Mouse (Mus musculus): ENCODE measurements around the gene Pcdh15.

DNA sequence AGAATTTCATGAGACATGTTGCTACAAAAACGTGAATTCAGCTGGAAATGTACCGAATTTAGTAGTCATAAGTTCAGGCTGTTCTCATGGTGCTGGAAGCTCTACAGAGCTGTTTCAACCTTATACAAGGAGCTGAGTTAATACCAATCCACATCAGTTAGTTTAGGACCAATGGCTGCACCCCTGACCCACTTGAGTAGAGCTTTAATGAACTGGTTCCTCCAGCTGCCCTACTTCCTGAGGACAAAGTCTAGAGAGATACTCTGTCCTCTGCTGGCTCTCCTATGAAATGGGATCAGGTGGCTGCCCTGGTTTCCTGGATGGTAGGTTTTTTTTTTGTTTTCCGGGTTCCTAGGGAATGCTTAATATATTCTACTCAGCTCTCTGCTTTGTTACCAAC lies 1030.0 kb downstream of the Pcdh15 start:
- TF ChIP-seq GATA1 (IDR thresholded peaks at IDR 0.05; ENCODE audit: borderline replicate concordance, low read length) (no peak), FLI1 (IDR thresholded peaks at IDR 0.05; ENCODE audit: low read length) (no peak)
